Mouse (Mus musculus): ENCODE measurements at regions not wholly inside any gene's neighbourhood (a gene's known extent, or its start where the extent isn't known, plus 50 kb on each side); places are given as distances from the start of the nearest gene placed in this dataset.
A peak's percentile ranks its signal among the peaks of the same experiment; 100 is the strongest.

- intact Hi-C loops (cut with DNase I), result no loop called here
Measured at GRCm38 (mm10) chr7:145106494-145106849, 101.4 kb downstream of the 1810010D01Rik start.

DNA sequence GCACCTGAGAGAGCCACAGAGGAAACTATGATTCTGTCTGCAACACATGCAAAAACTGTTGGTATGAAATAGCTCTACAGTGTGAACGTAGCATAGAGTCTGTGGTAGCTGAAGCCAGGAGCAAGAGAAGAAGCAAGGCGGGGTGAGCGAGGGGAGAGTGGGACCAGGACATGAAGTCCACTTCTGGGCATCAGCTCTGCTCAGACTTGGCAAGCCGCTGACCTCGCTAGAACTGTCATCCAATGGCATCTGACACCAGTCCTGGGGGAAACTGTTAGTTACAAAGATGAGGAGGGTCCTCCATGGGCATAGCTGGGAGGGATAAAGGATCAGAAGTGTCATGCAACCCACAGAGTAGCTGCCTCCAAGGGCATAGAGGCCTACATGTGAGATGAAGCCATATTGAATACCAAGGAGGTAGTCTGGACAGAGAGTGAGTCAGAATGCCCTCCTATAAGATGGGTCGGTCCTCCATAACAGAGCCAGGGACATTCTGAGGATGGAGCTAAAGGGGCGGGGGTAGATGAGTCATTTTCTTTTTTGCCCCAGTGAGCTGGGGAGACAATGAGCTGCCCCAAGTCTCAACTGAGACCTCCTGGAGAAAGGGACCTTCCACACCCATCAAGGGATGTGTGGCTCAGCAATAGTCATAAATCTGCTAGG, 102.0 kb downstream of the 1810010D01Rik start:
- intact Hi-C loops (cut with DNase I), result no loop called here

More at GRCm38 (mm10) chr7:145106494-145106849, 101.4 kb downstream of the 1810010D01Rik start:
- peak; percentile 58 to 63 for DNase-seq

DNA sequence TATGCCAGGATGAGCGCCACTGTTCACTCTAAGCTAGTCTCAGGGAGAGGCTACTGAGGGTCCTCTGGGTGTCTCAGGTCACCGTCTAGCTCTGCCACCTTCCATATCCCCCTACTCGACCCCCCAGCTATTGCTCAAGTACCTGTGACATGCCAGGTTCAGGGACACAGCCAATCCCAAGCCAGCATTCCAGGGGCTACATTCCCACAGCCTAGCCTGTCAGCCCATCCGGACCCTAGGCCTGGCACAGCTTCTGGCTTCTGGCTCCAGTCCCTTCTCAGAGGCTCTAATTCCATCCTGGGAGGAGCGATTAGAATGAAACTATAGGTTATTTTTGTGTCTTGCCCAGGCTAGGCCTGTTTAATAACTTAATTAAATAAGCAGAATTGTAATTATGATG, 105.2 kb downstream of the 1810010D01Rik start:
- intact Hi-C loops (cut with DNase I), result no loop called here
- DNase-seq, result no peak

More for the DNA sequence above, 102.0 kb downstream of the 1810010D01Rik start:
- DNase-seq, result no peak

- intact Hi-C loops (cut with DNase I), result no loop called here
- DNase-seq, result peak; percentile 75 to 82
Measured at GRCm38 (mm10) chr7:145102216-145102615, 105.7 kb downstream of the 1810010D01Rik start.

DNA sequence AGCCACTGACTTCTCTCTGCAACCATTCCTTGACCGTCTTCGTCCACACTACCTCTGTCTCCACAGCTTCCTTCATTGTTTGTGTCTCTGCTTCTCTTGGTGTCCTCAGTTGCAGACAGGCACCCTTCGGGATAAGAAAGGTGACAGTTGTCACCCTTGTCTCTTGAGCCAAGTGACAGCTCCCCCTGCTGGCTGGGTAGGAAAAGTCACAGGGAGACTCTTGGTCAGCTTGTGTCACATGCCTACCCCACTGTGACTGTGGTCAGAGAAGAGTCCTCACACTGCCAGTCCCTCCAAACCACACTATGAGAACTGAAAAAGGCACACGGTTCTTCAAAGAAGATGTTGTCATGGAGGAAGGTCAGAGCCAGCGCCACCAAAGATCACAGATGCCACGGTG, 109.6 kb downstream of the 1810010D01Rik start:
- intact Hi-C loops (cut with DNase I), result no loop called here
- DNase-seq, result no peak

GRCm38 (mm10) chr7:145094134-145094526, 113.8 kb downstream of the 1810010D01Rik start:
- intact Hi-C loops (cut with DNase I), result no loop called here
- no peak for DNase-seq

- intact Hi-C loops (cut with DNase I), result no loop called here
- no peak for DNase-seq
Measured at GRCm38 (mm10) chr7:145093417-145094133, 114.3 kb downstream of the 1810010D01Rik start.

- no peak for DNase-seq
- intact Hi-C loops (cut with DNase I), result no loop called here
Measured at GRCm38 (mm10) chr7:145092392-145093176, 115.3 kb downstream of the 1810010D01Rik start.

DNA sequence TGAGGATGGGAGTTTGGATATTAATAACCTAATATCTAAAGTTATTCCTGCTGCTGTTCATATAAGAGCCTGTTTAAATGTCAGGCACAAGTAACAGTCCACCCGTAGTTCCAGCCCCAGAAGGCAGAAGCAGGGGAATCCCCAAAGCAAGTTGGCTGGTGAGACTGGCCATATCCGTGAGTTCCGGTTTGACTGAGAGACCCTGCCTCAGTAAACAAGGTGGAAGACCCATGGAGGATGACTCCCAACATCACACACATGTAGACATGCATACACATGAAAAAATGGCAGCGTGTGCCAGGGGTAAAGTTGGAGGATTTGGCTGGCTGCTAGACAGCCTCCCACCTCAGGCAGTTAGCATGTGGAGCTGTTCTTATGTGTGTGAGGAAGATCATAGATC, 117.1 kb downstream of the 1810010D01Rik start:
- DNase-seq, result no peak
- intact Hi-C loops (cut with DNase I), result no loop called here

- no peak for DNase-seq
- intact Hi-C loops (cut with DNase I), result no loop called here
Measured at GRCm38 (mm10) chr7:145089315-145089721, 118.6 kb downstream of the 1810010D01Rik start.

DNA sequence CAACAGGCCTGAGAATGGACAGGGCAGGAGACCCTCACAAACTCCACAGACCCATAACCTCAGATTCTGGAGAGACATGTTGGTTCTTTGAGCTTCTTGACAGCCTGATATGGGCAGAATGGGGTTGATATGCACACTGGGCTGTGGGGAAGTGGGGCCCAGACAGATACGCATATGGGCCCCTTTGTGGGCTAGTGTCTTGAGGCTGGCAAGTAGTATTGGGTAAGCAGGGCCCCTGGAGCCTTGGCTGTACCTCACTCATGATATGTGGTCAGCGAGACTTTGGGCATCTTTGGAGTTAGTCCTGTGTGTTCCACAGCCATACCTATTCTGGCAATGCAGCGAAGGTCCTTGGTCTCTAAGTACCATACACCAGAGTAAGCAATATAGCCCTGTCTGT, 119.3 kb downstream of the 1810010D01Rik start:
- DNase-seq, result no peak
- intact Hi-C loops (cut with DNase I), result no loop called here

- intact Hi-C loops (cut with DNase I), result no loop called here
- DNase-seq, result no peak
Measured at GRCm38 (mm10) chr7:145087790-145088189, 120.1 kb downstream of the 1810010D01Rik start.

DNA sequence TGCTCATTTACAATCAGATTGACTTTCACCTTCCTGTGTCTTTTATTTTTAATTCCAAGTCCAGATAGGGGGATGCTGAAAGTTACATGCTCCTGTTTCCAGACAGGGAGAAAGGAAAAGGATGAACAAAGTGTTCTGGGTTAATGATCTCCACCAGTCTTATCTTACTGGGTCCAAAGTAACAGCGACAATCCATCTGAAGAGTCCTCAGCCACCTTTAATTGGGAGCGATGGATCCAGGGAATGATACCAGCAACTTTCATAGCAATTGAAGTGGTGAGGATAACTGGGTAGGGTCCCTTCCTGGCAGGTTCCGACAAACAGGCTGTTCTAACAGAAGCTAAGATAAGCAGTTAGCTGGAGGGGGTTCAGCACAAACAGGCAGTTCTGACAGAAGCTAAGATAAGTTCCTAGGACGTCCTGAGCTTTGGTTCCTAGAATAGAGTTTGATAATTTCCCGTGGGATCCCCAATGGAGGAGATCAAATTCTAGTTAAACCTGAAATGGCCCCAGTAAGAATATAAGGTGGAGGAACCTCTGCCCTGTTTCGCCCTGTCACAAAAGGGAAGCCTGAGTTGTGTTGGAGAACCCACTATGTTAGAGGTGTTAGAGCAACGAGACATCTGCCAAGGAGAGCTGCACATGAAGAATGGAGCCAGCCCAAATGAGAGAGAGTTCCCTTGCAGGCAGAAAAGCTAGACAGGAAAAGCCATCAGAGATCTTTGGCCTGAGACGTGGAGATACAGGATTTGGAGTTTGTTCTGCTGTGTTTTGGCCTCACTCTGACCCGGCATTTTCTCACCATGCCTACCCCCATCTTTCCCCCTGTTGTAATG, 124.8 kb downstream of the 1810010D01Rik start:
- peak in 1 of 2 experiments; percentile 27 for DNase-seq

DNA sequence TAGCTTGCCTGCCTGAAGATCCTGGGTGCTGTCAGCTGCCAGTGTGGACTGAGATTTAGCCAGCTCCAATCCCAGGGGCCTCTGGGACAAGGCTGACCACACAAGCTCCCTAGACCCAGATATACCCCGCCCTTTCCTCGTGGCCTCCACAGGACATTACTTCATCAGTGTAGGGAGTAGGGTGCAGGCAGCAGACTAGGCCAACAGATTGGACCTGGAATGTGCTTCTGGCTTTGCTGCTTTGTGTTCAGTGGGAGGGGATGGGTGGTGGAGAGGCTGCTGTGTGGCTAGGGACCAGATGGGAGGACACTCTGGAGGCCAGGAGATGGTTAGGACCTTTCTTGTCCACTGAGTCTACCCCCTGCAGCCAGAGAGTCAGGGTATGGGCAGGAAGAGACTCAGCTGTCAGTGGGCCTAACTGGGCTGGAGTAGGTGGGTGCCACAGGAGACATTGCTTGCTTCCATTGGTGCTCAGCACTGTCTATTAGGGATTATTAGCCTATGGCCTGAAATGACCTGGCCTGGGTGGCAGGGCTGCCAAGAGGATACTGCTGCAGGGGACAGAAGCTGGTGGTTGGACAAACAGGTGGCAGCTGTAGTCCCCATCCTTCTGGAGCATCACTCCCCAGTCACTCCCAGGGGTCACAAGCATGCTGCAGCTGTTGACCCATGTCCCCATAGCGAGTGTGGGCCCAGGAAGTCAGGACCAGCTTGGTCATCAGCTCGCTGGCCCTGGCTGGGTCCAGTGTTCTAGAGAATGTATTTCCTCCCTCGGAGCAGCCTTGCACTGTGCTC, 132.5 kb upstream of the Ccnd1 start:
- intact Hi-C loops (cut with DNase I), result no loop called here
- peak; percentile 26 to 30 for DNase-seq

More for the DNA sequence above, 124.8 kb downstream of the 1810010D01Rik start:
- intact Hi-C loops (cut with DNase I), result loop anchor here (5.0 kb wide), 1 partner anchor 51 kb away; no protein-coding TSS in a partner anchor

DNA sequence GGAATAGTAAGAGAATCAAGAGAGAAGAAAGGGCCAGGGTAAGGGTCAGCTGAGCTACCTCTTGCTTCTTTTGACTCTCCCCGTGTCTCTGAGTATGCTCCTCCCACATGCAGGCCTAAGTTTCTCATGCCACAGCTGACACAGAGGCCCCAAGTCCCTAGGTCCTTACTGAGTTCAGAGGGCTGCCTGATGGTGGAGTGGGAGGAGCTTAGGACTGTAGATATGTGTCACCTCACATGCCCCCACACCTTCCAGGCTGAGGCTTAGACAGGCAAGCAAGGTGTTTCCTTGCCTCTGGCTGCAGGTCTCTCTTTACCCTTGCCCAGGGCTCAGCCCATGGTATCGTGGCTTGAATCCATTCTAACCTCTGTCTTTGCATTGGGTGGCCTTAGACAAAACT, 131.8 kb upstream of the Ccnd1 start:
- intact Hi-C loops (cut with DNase I), result no loop called here
- no peak for DNase-seq

- intact Hi-C loops (cut with DNase I), result no loop called here
- no peak for DNase-seq
Measured at GRCm38 (mm10) chr7:145067366-145067765, 127.6 kb upstream of the Ccnd1 start.

- intact Hi-C loops (cut with DNase I), result no loop called here
Measured at GRCm38 (mm10) chr7:145056320-145056719, 116.6 kb upstream of the Ccnd1 start.

GRCm38 (mm10) chr7:145051616-145052015, 111.9 kb upstream of the Ccnd1 start:
- intact Hi-C loops (cut with DNase I), result no loop called here
- DNase-seq, result no peak

More at GRCm38 (mm10) chr7:145056320-145056719, 116.6 kb upstream of the Ccnd1 start:
- DNase-seq, result no peak

DNA sequence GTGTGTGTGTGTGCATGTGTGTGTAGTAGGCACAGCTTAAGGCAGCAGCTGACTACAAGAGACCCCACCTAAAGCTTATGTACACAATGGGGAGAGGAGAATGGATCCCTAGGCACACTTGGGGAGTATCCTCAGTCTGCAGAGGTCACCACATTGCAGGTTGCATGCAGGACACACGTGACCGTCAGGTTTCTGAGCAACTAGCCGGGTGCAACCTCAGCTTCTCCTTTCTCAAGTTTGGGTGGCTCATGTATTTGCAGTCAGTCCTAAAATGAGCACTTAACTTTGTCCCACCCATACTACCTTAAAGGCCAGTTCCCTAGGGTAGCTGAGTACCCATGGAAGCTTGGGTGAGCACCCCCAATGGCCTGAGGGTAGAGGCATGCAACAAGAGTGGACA, 111.0 kb upstream of the Ccnd1 start:
- intact Hi-C loops (cut with DNase I), result no loop called here
- DNase-seq, result no peak
